Mouse (Mus musculus): ENCODE results near the gene Med6.

Gene Med6

DNA sequence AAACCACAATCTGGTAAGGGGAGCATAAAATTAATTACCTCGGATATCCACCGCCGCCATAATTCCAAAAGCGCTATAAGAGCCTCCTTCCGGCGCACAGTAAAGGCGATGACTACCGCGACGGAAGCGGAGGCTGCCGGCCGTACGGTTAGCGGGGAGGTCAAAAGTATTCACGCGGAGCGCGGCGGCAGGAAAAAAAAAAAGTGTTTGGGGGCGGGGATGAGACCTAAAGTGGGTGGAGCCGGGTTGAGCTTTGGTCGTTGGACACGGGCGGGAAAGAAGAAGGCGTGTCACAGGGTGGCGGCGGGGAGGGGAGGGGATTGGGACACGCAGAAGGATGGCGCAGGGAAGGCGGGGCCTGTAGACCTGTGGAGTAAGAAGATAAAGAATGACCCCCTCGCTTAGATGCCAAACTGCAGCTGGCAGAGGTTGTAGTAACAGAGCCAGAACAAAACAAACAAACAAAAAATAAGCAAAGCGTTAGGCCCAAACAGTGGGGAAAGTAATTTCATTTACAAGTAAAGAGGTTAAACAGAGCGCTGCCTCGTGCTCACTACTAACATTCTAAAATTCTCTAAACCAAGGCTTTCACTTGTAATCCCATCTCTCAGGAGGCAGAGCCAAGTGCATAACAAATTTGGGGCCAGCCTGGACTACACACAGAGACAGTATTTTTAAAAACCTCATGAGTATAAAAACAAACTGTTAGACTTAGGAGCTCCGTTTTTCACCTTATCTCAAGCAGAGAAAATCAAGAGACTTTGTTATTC lies at the start of gene Med6:
Gene Med6 (minus strand): TSS at position 107 of the 770 bp plus-strand sequence.
- peak; percentile 78 to 91 for DNase-seq (ENCODE audit: low spot score in 2 of 2)

DNA sequence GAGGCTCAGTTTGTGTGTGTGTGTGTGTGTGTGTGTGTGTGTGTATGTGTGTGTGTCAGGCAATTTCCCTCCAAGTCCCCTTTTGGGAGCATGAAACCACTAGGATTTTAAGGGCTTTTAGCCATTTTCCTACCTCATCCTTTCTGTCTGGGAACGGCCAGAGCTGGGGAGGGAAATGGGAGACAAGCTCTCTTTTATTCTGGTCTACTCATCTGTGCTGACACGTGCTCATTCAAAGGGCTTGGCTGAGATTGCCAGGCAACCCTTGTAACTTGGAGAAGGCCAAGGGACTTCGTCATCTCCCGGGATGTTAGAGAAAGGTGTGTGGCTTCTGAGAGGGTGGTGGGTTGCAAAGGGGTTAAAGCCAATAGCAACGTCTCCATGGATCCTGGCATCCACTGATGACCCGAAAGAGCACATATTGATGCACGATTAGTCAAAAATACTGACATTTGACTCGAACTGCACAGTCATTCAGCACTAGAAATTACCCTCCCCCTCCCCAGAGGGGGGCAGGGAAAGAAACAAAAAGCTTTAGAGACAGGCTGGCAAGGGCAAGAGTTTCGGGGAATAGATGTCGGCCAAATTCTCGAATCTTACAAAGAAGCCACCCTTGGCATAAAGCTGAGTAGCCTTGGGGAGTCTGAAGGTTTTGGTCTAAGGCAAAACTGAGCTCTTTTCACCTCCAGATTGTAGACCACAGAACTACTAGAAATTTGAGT lies 47.7 kb upstream of the Med6 start:
- DNase-seq (ENCODE audit: low spot score in 2 of 2): peak in 1 of 2 experiments; percentile 26

DNA sequence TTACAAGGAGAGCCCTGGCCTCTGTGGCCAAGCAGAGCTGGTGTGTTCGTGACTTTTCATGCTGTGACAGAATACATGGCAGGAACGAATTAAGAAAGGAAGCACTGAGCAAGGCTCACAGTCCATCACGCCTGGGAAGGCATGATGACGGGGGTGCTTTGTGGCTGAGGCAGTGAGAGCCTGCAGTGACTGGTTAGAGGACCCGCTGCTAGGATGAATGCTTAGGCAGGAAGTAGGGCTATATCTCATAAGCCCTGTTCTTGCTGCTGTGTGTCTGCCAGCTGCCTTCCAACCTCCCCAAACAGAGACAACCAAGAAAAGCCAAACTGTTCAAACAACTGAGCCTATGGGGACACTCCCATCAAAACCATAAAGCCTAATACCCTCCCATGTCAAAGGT lies 45.8 kb upstream of the Med6 start:
- DNase-seq (ENCODE audit: low spot score in 2 of 2): no peak

DNA sequence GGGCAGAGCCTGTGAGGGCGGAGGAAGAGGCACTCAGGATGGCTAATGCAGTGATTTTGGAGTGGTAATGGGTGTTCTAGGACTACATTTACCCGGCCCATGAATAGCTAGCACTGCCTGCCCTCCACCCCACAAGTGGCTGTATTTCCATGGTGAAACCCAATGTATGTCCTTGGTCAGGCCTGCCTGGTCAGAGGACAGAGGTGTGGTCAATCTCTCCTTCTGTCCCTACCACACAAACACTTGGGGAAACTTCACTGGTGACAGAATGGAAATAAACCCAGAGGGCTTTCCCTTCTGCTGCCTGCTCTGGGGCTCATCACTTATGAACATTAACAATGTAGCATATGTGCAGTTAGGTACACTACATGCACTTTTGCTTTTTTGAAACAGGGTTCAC lies 38.4 kb upstream of the Med6 start:
- DNase-seq (ENCODE audit: low spot score in 2 of 2): no peak

DNA sequence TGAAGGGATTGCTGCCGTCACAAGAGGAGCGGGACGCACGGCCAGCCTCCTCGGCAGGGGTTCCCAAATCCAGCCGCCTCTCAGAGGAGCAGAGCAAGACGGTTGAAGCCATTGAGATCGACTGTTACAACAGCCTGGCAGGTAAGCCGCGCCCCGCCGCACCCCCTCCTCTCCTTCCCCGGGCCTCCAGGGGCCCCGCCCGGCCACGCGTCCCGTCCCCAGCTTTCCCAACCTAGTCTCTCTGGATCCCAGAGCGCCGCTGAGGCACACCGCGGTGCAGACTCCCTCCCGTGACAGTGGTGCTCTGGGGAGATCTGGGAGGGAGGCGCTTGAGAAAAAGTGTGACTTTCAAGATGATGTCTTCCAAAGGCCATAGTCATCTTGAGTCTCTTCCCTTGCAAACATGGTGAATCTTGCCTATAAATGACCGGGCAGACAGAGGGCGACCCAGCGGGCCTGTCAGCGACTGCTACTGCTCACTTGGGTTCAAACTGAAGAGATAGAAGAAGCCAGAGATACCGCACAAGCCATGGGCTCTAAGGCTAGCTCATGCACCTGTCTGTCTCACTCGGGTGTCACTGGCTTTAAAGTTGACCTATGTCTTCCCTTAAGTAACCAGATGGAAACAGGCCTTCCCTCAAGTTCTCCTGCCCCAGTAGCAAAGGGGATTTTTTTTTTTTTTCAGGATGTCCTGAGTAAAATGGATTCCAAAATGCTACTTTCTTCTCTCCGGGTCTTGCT lies 37.0 kb upstream of the Med6 start:
- peak in 1 of 2 experiments; percentile 40 for DNase-seq (ENCODE audit: low spot score in 2 of 2)

DNA sequence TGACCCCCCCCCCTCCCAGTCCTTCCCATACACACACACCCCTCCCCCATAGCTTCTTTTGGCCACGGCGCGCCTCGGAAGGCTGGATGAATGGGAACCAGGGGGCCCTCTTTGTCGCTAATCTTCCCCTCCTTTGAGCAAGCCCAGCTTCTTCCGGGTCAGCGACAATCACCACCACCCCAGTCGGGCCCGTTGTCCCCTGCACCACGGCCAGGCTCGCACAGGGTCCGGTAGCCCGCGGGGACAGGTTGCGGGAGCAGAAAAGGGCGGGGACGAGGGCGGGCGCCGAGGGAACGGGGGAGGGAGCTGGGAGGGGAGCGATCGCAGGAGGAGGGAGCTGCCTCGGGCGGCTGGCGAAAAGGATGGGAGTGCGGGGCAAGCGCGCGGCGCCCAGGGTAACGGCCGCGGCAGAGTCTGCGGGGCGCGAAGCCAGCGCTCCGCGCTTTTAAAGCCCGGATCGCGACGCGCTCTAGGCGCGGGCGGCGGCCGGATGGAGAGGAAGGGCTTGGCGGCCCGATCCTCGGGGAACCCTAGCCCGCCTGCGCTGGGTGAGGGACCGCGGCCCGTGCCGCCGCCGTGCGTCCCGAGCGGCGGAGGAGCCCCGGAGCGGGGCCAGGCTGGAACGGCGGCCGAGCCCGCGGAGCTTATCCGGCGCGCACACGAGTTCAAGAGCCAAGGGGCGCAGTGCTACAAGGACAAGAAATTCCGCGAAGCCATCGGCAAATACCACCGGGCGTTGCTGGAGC lies 36.3 kb upstream of the Med6 start, which contains the start of gene Ttc9:
Gene Ttc9 (plus strand): TSS at position 335 of the 746 bp plus-strand sequence.
- peak; percentile 35 to 60 for DNase-seq (ENCODE audit: low spot score in 2 of 2)

DNA sequence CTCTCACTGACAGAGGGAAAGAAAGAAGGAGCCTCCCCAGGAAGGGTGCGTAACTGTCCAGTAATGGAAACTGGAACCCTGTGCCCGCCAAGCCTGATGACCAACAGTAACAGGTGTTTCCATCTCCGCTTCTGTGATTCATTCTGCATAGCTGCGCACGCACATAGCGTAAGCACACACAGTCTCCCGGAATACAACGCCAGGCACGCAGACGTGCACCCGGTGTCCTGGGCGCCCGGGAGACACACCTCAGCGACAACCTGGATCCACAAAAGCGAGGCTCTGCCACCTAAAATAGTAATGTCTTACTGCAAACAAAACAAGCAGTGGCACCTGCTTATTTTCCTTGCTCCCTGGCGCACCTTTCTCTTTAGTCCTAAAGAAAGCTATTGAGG lies 35.7 kb upstream of the Med6 start:
- DNase-seq (ENCODE audit: low spot score in 2 of 2): peak in 1 of 2 experiments; percentile 54

DNA sequence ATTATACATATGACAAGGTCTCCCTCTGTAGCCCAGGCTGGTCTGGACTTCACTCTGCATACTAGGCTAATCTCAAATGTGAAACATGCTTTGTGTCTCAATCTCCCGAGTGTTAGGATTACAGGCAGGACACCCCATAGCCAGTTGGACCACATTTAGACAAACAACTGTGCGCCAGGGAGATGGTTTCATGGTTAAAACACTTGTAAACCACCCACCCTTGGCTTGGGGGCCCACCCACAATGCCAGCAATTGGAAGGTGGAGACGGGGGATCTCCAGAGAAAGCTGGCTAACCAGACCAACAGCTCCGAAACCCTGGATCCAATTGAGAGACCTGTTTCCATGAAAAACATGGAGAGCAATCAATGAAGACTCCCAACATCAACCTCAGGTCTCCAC lies 33.3 kb upstream of the Med6 start:
- DNase-seq (ENCODE audit: low spot score in 2 of 2): no peak

DNA sequence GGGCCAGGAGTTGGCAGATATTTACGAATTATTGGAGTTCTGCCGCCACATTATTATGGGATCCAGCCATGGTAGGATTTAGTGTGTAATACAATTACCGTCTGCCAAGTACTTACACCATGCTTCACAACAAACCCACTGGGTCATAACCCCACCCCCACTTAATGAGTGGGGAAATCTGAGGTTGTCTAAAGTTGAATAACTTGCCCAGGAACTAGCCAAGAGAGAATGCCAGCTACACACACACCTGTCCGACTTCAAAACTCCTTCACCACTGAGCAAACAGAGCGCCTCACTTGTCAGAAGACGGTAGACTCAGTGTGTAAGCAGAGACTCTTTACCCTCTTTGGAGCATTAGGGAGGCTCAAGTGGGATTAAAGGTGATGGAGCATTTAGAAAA lies 32.6 kb upstream of the Med6 start:
- no peak for DNase-seq (ENCODE audit: low spot score in 2 of 2)

DNA sequence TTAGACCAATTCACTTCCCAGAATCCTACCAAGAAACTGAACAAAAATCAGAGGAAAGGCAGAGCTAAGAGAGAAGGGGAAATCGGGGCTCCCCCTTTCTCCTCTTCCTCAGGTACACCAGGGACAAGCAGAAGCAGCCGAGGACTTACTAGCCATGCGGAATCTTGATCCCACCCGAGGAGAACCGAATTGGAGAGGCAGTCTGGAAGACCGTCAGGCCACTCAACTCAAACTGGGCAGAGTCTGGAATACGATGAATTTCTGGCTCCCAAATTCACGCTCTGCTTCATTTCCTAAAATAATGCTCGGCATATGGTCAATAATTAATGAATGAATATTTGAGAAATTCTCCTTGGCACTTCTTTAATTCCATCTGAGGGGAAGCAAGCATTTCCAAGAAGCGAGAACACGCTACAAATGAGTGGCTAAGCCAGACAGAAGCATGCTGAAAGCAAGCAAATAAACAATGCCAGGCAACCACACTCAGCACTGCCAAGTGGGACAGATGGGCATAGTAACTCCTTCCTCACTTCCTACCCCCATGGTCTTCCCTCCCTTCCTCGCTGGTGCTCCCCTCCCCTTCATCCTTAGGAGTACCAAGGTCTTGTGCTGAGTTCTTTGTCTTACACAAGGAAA lies 31.5 kb upstream of the Med6 start:
- DNase-seq (ENCODE audit: low spot score in 2 of 2): no peak

DNA sequence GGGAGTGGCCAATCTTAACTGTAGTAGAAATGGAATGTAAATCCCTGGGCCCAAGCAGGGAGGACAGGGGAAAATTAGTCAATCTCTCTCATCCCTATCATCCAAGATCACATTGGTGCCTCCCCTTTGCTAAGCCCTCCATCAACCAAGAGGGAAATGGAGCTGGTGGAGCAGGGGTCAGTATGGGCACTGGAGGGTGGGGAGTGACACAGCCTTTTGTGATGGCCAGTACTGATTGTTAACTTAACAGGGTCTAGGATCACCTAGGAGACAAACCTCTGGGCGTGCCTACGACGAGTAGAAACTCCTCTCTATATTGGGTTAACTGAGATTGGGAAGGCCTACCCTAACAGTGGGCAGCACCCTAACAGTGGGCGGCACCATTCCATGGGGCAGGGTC lies 28.6 kb upstream of the Med6 start:
- DNase-seq (ENCODE audit: low spot score in 2 of 2): no peak

DNA sequence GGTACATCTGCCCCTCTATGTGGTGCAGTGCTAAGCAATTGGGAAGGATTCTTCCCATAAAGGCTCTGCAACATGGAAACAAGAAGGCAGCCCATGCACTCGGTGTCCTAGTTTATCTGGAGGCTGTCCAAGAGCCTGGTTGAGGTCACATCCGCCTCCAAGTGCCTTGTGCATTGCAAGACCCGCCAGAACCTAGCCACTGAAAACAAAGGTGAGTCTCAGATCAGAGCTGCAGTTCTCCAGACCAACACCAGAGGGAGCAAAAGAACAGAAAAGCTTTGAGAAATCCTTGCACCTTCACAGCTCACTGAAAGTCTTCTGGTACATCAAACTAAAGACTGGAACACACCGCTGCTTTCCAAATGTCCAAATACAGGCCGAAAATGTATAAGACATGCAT lies 24.5 kb upstream of the Med6 start:
- DNase-seq (ENCODE audit: low spot score in 2 of 2): peak; percentile 75 to 86

DNA sequence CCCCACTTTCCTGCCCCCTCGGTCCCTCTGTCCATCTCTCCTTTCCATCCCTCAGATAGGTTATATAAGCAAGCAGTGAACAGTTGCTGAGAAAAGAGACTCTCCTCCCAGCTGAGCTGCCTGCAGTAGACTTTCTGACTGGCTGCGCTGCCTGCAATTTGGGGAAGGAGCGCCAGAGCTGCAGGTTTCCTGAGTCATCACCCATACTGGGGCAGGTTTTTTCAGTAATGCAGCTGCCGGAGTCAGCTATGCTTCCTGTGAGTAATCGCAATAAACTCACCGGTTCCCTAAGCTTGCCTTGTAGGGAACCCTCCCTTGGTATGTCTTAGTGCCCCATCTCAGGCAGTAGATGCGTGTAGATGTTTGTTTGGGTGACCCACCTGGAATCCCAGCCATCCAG lies 22.2 kb upstream of the Med6 start:
- no peak for DNase-seq (ENCODE audit: low spot score in 2 of 2)

DNA sequence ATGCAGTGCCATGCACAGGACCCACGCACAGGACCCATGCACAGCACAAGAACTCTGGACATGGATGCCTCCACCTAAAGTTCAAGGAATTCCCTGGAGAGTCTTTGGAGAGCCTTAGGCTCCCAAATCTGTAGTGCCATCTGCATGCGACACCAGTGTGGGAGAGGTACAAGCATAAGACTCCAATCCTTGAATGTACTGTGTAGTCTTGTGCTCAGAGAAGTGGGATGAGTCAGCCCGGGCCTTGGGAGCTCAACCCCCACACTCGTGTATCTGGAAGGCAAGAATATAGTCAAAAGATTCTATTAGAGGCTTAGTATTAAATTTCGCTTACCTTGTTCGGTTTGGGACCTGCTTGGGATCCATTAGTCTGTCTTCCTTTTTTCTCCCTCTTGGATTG lies 21.0 kb upstream of the Med6 start:
- DNase-seq (ENCODE audit: low spot score in 2 of 2): no peak

DNA sequence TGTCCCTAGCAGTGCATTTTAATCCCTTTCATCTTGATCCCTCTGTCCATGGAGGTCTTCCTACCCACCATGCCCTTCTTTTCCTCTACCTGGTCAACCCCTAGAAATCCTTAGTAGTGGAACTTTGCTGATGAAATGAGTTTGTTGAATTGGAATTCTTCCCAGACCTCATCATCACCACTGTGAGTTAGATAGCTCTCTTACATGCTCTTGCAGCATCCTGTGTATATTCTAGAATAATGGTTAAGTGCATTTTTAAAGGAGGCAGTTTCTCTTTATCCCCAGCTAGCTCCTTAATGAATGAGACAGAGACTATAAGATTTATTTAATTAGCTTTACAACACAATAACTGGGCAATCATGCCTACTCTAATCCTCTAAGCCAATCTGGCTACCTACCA lies 14.6 kb upstream of the Med6 start:
- no peak for DNase-seq (ENCODE audit: low spot score in 2 of 2)

DNA sequence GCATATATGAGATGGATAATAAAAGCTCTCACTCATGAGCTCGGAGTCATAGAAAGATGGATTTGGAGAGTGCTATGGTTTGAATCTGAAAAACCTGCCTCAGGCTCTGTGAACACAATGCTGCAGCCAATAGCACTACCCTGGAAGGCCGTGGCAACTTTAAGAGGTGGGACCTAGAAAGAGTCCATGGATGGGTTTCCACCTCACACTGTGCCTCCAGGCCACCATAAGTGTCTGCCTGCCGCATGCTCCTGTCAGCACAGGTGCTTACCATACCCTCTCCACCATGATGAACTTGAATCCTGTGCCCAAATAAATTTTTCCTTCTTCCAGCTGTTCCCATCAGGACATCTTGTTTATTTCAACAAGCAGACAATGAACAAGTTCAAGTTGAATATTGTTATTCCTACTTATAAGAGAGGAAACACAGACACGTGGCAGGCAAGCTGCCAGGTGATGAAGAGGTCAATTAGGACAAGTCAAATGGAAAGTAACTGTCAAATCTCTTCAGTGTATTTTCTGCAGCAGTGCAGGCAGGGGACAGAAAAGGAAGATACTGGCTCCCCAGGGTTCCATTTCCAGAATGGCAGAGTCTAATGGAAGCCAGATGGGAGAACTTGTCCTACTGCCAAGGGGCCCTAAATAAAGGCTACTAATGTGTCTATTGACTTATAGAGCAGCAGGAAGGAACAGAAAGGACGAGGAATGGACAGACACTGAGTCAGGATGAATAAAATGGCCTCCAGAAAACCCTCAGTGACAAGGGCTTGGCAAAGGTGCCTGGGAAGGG lies 10.4 kb upstream of the Med6 start:
- no peak for DNase-seq (ENCODE audit: low spot score in 2 of 2)

DNA sequence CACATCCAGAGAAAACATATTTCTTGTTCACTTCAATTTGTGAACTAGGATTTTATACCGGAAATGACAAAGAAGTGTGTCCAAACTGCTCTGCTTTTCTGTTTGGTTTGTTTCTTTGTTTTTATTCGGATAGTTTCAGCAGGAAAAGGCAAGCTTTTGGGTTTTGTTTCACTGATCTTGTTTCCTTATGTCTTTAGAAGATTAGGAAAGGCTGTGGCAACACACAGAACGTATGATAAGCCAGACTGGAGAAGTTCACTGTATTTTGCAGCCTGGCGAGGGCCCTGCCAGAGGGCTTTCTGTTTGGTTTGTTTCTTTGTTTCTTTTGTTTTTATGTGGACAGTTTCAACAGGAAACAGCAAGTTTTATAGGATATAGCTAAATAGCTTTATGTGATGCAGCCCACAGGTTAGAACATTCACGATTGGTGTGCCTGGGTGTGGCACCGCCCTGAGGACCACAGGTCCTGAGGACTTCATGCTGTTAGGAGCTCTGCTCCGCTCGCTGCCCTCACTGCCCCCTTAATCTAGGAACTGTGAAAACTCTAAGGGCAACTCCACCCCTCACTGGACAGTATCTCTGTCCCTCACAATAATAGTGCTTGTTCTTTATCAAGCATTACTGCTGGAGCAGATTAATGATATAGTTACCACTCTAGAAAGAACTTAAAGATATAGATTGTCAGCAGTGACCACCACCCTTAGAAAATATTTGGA lies 1.9 kb upstream of the Med6 start:
- DNase-seq (ENCODE audit: low spot score in 2 of 2): no peak

DNA sequence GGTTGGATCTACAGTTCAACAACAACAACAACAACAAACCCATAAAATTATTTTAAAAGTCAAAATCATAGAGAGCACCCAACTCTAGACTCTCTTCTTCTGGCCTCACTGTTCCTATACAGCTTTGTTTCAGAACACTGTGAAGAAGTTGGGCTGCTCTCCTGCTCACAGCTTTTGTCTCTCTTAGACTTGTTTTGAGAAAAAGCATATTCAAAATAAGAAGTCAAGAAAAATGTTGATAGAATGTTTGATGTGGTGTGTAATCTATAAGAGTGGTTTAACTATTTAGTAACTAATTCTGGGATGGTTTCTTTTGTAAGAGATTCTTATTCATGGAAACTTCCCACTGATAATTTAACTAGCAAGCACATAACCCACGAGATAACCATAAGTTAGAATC lies 26.4 kb downstream of the Med6 start, which contains the start of gene Adam21:
Gene Adam21 (minus strand): TSS at position 101 of the 400 bp plus-strand sequence.
- no peak for DNase-seq (ENCODE audit: low spot score in 2 of 2)

DNA sequence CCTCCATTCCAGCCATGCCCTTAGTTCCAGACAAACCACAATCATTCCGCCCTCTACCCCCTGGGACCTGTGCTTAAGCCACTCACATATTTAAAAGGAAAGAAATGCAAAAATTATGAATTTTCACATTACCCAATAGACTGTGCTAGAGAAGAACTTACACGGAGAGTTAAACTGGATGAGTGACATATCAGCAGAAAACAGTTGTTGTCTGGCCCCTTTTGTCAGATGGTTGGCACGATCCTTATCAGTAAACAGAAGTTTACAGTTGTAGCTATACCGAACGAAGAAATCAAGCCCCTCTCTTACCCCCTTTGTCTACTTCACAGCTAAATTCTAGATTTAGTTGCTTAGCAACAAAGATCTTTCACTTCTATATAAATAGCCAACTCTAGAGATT lies 26.9 kb downstream of the Med6 start:
- no peak for DNase-seq (ENCODE audit: low spot score in 2 of 2)

DNA sequence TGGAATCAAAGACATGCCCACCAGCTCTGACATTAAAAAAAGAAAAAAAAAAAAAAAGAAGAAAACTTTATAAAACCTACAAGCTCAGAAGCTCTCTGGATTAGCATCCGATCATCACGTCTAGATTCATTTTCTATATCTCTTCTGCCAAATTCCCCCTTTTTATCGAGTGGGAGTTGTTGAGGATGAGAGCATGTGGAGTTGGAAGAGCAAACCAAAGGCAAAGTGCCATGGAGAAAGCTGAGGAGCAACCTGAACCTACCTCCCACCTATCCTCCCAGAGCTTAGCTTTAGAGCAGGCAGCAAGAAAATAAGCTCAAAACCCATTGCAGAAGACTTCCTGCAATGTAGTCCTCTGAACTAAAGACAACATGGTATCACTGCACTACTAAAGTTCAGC lies 30.6 kb downstream of the Med6 start:
- no peak for DNase-seq (ENCODE audit: low spot score in 2 of 2)

Measured in cerebellum, postnatal 4 days (tissue).